Mouse (Mus musculus) gastrocnemius, postnatal 4 days (tissue): ENCODE measurements around the gene Tmem181a. TPM values are rescaled to one million over a fixed set of nuclear protein-coding genes. Genes with fewer than 3 reads are reported as not detected.

ENCODE experiments used
- total RNA-seq, 2 experiments: library from RNA; stranded (reverse); gene quantifications; 2 replicates each; pipeline ENCODE4 v1.2.3; 2021

The Tmem181a gene
- total RNA-seq, 2 experiments from 2014 or later, result 9.0 to 10.1 TPM

Other genes with a start within 250 kb of the Tmem181a start
- 10 to 100 TPM in 1 of 2 experiments, 1 to 10 TPM in 1; 9.4 to 10.8 TPM for gene Serac1, start 177.1 kb upstream of the Tmem181a start, total RNA-seq
- gene Gtf2h5, start 177.1 kb upstream of the Tmem181a start, total RNA-seq, result 10 to 100 TPM; 86.7 to 88.4 TPM
- 100 to 1,000 TPM; 150 to 174 TPM for gene Tulp4, start 150.4 kb upstream of the Tmem181a start, total RNA-seq
- 1 to 10 TPM; 3.1 to 5.1 TPM for gene Dynlt1a, start 60.6 kb downstream of the Tmem181a start, total RNA-seq
- gene Dynlt1b, start 173.3 kb downstream of the Tmem181a start, total RNA-seq, result 100 to 1,000 TPM; 128 to 146 TPM